Mouse (Mus musculus): ENCODE data around the gene Gm17387.

DNA sequence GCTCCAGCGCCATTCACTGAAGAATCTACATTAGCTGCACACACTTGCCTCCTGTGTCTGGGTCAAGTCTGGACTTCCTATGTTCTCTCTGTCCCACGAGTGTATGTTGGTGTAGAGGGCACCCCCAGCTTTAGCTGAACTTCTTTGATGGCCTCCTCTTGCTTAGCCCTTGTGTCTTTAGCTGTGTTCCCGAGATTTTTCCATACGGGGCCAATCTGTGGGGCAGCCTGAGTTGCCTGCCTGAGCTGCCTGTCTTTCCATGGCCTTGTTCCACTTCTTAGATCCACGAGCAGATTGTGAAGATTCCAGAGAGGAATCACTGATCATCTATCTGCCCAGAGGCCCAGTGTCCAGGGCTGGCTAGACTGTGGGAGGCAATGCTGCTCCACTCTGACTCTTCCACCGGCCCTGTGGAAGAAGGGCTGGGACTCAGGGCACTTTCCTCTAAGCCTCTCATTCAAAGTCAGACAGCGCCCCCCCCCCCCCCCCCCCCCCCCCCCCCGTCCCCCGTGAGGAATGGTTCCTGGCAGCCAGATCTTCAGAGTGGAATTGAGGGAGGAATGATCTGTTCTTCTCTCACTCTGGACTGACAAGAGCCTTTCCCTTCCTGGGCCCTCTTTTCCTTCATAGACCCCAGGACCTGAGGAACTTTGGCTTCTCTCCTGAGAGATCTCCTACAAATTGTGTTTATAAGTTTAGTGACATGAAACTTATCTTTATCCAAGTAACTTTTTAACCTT is 12.1 kb downstream of the Gm17387 start:
- no peak for TF ChIP-seq CTCF (IDR thresholded peaks at IDR 0.05; ENCODE audit: insufficient read depth, low read length)
- no peak for TF ChIP-seq POLR2A (IDR thresholded peaks at IDR 0.05; ENCODE audit: borderline replicate concordance, extremely low read depth, low read depth, low read length)
